Mouse (Mus musculus): ENCODE results near the gene Mctp2.

Gene Mctp2

DNA sequence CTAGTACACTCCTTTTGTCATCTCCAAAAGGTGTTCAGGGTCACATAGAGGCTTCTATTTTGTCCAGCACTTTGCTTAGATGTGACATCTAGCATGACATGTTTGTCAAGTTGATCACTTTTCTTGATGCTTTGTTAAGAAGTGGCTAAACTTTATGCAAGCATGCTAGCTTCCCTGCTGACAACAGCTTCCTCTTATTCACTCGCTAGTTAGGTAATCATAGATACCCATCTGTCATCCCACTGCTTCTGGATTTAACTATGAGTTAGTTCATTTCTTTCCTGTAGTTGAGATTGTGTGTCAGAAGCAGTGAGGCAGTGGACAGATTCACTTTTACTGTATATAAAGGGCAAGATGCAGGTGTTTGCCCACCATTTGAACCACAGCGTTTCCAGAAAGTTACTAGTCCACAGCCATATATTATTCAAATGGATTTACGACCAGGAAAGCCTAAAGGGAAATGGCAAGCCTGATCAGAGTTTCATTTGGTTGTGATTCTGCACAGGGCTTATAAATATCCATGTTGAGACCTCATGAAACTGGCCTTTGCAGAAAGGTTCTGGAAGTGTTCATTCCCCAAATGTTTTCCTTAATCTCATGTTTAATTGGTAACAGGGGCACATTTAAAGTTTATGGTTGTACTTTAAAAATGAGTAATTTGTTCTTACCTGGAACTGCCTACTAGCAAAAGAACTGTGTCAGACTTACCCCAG is 216.8 kb downstream of the Mctp2 start:
- no peak for DNase-seq (ENCODE audit: low spot score in 2 of 2)

DNA sequence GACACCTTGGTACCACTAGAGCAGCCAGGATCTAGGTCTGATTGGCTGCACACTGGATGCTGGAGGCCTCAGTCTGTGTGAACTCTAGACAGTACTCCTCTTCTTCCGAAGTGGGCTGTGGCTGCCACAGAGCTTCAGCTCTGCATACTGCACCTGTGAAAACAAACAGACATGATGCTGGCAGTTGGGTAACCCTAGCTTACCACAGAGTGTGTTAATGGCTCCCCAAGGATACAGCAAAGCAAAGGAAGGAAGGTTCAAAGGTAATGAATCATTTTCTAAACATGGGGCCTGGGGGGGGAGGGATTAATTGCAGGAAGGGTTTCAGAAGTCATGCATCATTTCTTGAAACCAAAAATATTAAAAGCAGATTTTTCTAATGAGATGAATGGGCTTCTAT is 225.7 kb downstream of the Mctp2 start:
- no peak for DNase-seq (ENCODE audit: low spot score in 2 of 2)

DNA sequence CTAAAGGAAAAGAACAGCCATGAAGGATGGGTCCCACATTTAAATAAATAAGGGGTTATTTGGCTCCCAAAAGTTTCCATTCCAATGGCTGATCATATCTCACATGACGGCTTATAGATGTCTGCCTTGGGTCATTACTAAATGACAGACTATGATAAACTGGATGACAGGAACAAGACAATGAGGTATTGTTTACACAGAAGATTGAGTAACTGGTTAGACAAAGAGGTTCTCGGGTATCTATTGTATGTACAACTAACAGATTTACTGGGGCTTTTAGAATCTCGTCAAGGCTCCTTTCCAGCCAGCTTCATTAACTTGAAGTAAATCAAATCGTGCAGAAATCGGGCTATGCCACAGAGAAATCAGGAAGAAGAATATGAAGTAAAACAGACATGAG is 227.5 kb downstream of the Mctp2 start:
- no peak for DNase-seq (ENCODE audit: low spot score in 2 of 2)

- no peak for DNase-seq (ENCODE audit: low spot score in 2 of 2)
These were observed 234.8 kb downstream of the Mctp2 start for GRCm38 (mm10) chr7:72071418-72072184.

DNA sequence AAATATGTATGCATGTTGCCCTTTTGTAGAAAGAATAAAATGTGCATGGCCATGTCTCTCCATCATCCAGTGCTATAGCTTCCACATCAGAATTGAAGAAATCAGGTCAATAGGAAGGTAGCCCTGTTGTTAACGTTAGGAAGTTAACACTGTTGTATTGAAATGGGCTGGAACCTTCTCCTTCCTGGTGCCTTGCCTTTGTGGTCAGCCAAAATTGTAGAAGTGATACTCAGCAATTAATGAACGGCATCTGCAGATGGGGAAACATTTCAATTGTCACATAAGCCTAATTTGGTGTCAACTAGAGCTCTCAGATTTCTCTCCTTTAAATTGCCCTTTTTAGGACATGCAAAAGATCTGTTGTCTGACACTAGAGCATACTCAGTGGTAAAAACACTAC is 238.0 kb downstream of the Mctp2 start:
- no peak for DNase-seq (ENCODE audit: low spot score in 2 of 2)

GRCm38 (mm10) chr7:72066352-72066751 is 240.1 kb downstream of the Mctp2 start:
- DNase-seq (ENCODE audit: low spot score in 2 of 2) = no peak

DNA sequence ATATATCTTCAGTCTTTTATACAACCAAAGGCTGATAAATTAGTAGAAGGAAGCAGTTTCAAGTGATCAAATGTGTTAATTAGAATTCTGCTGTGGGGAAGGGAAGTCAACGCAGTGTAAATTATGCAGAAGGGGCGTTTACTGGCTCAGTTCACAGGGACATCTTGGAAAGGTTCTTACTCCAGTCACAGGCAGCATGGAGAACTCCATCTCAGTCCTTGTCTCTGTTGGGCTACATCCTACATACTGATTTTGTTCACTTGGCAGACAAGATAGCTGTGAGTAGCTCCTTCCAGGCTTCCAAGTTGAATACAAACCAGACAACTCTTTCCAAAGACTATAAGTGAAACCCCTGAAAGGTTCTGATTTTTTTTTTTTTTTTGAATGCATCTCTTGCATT is 254.6 kb downstream of the Mctp2 start:
- no peak for DNase-seq (ENCODE audit: low spot score in 2 of 2)

- no peak for DNase-seq (ENCODE audit: low spot score in 2 of 2)
These were observed 258.5 kb downstream of the Mctp2 start for GRCm38 (mm10) chr7:72047588-72048585.
